Mouse (Mus musculus) bone marrow, adult 2 months (tissue): ENCODE results near the gene Ralgapb. TPM values are rescaled to one million over a fixed set of nuclear protein-coding genes. Genes with fewer than 3 reads are reported as not detected.

Source experiments
- H3K27ac ChIP-seq: fragments of 200-500 bp; 2 replicates; pipeline ENCODE4 v1.5.1; 2012; ENCODE audit warnings: low read depth, mild to moderate bottlenecking, control low read depth, inconsistent platforms, low read length; ENCODE audit not compliant: control insufficient read depth, poor library complexity, insufficient read depth
- H3K4me1 ChIP-seq: fragments of 200-500 bp; 2 replicates; pipeline ENCODE4 v1.6.1; 2011; ENCODE audit warnings: low read length; ENCODE audit not compliant: control insufficient read depth, insufficient read depth
- H3K4me3 ChIP-seq: fragments of 200-500 bp; replicated peaks from 2 replicates; pipeline ENCODE3; 2011; ENCODE audit warnings: mild to moderate bottlenecking, low read depth, low read length, control low read depth; ENCODE audit not compliant: control insufficient read depth
- CTCF ChIP-seq: fragments of 200-500 bp; IDR thresholded peaks from 2 replicates; pipeline ENCODE4 v1.5.1; 2011; ENCODE audit warnings: low read length, control low read depth; ENCODE audit not compliant: control insufficient read depth, insufficient read depth
- POLR2A ChIP-seq: fragments of 200-500 bp; IDR thresholded peaks from 2 replicates; pipeline ENCODE4 v1.6.1; 2011; ENCODE audit warnings: low read depth, mild to moderate bottlenecking, control low read depth, low read length, borderline replicate concordance; ENCODE audit not compliant: control insufficient read depth
- WGBS: fragments of 180-500 bp; shearing (Covaris S2); methylation state at CpG from one replicate; pipeline ENCODE4 v1.1.7; 2018; 5-methylcytosine and 5-hydroxymethylcytosine counted together
- polyA plus RNA-seq: library from polyadenylated mRNA; stranded (reverse); fragments of >200 nt; gene quantifications from 2 replicates; pipeline ENCODE4 v1.2.4, GENCODE M21; 2011; ENCODE audit warnings: low replicate concordance; ENCODE audit not compliant: missing spikeins, insufficient read depth, insufficient read length

Ralgapb gene
- 7.1 and 16.6 TPM in 2 replicates for polyA plus RNA-seq

- Histone ChIP-seq H3K4me3 (peak within 1 kb of the TSS; percentile 97), H3K27ac (peak within 1 kb of the TSS; percentile 94), H3K4me1 (peaks cover 2% of the 10 kb centered on the region; the same call in 1 of the 2 replicates)
- TF ChIP-seq POLR2A (peak; percentile 54; the same call in 1 of the 2 replicates), CTCF (peak; percentile 63; the same call in 1 of the 2 replicates)
- WGBS, result under 1% methylated on average over 46 of the region's 46 CpGs
Observed at GRCm38 (mm10) chr2:158409595-158410021, at the start of gene Ralgapb. Gene Ralgapb (plus strand): TSS chr2:158409848.

DNA sequence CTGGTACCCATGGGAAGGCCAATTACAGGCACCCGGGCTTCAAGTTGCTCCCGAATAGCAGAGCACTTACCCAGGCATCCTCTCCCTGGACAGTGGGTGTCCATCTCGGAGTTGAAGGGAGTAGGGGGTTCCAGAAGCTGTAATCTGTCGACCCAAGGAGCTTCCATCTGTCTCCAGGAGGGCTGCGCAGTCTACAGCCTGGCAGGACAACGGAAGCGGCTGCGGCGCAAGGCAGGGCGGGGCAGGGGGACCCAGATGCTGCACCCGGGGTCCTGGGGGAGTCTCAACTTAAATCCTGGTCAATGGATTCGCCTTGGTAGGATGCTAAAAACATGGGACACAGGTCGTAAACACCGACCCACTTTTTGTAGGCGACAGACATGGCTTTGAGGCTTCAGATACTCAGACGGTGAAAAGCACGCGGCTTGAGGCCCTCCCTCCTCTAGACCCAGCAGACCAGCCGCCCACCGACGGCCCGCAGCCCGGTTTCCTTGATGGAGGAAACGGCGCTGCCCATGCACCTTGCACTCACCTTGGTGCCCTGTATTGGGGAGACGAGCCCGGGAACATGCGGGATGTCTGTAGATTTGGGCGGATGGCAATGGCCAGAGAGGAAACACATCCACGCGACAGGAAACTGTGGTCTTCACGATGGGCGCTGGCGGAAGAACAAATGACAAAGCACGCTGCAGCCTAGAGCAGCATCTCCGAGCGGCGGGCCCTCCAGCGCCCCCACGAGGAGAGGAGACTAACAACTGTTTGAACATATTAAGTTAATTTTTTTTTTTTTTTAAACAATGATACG lies 48.6 kb upstream of the Ralgapb start:
- H3K4me3 ChIP-seq, result peak overlapping the region; percentile 88
- peaks cover 1% of the 10 kb centered on the region; the same call in 1 of the 2 replicates for H3K4me1 ChIP-seq
- TF ChIP-seq POLR2A (peak; percentile 32; the same call in 1 of the 2 replicates), CTCF (peak; percentile 75)
- under 1% methylated on average over 41 of the region's 41 CpGs for WGBS
- H3K27ac ChIP-seq, result peak overlapping the region; percentile 48

DNA sequence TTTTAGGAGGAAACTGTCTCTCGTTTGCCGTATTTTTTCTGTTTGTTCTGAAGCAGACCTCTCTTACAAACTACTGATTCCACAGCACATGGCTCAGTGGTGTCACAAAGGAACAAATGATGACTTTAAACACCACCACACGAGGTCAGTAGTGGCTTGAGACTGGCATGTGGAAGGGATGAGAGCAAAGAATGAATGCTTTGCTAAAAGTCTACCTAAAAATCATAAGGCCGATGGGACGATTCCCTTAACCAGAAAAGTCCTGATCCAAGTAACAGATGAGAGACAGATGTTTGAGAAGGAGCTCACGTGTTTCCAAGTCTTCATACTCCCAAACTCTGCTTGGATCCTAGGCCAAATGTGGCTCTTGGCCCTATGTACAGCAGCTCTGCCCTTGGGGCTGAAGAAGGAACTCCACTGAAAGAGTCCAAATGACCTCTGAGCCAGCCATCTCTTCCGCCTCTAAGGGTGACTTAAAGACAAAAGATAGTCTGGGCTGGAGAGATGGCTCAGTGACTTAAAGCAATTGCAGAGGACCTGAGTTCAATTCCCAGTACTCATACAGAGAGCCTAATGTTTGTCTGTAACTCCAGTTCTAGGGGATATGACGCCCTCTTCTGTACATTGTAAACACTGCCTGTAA lies 47.8 kb upstream of the Ralgapb start:
- Histone ChIP-seq H3K27ac (no peak overlapping the region), H3K4me1 (peaks cover 1% of the 10 kb centered on the region; the same call in 1 of the 2 replicates), H3K4me3 (peak overlapping the region; percentile 46)
- WGBS, result 35% methylated on average over 8 of the region's 8 CpGs
- 0 out of 2 replicates have a peak, but pooled peaks have one; percentile 5 for TF ChIP-seq CTCF
- TF ChIP-seq POLR2A, result no peak

- WGBS, result 83% methylated on average over 4 of the region's 4 CpGs
- no peak overlapping the region for H3K4me3 ChIP-seq
- H3K4me1 ChIP-seq, result peaks cover 1% of the 10 kb centered on the region; the same call in 1 of the 2 replicates
- TF ChIP-seq POLR2A, result no peak
- no peak for TF ChIP-seq CTCF
- no peak overlapping the region for H3K27ac ChIP-seq
Observed at GRCm38 (mm10) chr2:158364175-158364574, 45.5 kb upstream of the Ralgapb start.

GRCm38 (mm10) chr2:158365099-158365850 lies 44.4 kb upstream of the Ralgapb start:
- 84% methylated on average over 12 of the region's 12 CpGs for WGBS
- Histone ChIP-seq H3K4me1 (peaks cover 1% of the 10 kb centered on the region; the same call in 1 of the 2 replicates), H3K4me3 (no peak overlapping the region), H3K27ac (no peak overlapping the region)
- no peak for TF ChIP-seq POLR2A
- TF ChIP-seq CTCF, result no peak

GRCm38 (mm10) chr2:158367654-158368053 lies 42.0 kb upstream of the Ralgapb start:
- WGBS, result 76% methylated on average over 5 of the region's 5 CpGs
- no peak for TF ChIP-seq POLR2A
- TF ChIP-seq CTCF, result no peak
- Histone ChIP-seq H3K27ac (no peak overlapping the region), H3K4me3 (no peak overlapping the region), H3K4me1 (no peaks in the 10 kb centered on the region)

DNA sequence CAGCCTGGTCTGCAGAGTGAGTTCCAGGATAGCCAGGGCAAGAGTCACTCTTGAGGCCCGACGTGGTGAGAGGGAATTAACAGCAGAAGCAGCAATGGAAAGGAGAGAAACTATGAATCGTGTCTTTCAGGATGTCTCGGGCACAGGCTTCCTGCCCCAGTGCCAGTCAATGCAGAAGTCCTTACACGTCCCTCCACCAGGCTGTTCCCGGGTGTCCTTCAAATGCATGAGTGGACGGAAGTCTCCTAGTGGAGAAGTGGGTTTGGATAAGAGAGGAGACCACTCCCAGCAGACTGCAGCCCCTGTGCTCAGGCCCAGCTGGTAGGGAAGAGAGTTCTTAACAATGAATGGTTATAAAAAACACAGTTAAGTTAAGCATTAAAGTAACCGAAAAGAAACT lies 41.3 kb upstream of the Ralgapb start:
- Histone ChIP-seq H3K4me1 (no peaks in the 10 kb centered on the region), H3K4me3 (no peak overlapping the region), H3K27ac (no peak overlapping the region)
- TF ChIP-seq POLR2A, result no peak
- TF ChIP-seq CTCF, result no peak
- 85% methylated on average over 8 of the region's 8 CpGs for WGBS
